Mouse (Mus musculus) liver, adult 2 months (tissue): ENCODE results near the gene Pcsk2.

ENCODE experiments used
- CTCF ChIP-seq: fragments of 200-500 bp; IDR thresholded peaks from 2 replicates; pipeline ENCODE4 v1.5.1; 2011; ENCODE audit warnings: low read depth, low read length, control low read depth
- POLR2A ChIP-seq: fragments of 200-500 bp; IDR thresholded peaks from 2 replicates; pipeline ENCODE4 v1.6.1; 2011; ENCODE audit warnings: low read length, control low read depth; ENCODE audit not compliant: insufficient read depth; ENCODE audit errors: extremely low read depth

DNA sequence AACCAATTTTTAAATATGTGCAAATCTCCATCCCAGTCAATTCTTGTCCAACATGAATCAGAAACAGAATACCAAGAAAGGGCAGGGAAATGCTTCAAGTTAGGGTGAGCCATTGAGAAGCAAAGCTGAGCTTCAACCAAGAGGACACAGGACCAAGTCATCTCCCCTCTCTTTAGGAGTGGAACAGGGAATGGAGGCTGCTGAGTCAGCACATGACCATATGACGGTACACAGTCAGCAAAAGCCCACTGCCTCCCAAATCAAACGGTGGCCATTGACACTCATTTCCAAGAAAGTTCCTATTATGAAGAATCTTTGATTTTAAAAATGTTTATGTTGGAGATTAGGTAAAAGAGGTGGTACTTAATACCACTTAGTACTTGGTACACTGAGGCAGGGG is 44.4 kb downstream of the Pcsk2 start:
- TF ChIP-seq CTCF (no peak), POLR2A (no peak)
